Mouse (Mus musculus) bone marrow macrophage, adult 2 months (primary cell): ENCODE results near the gene Kcnj9.

Experiments
- CTCF ChIP-seq: IDR thresholded peaks from 2 replicates; pipeline ENCODE4 v1.5.1; 2012; ENCODE audit warnings: low read depth, mild to moderate bottlenecking, low read length, moderate library complexity
- POLR2A ChIP-seq: IDR thresholded peaks from 2 replicates; pipeline ENCODE4 v1.6.1; 2012; ENCODE audit warnings: mild to moderate bottlenecking, low read depth, low read length, borderline replicate concordance

DNA sequence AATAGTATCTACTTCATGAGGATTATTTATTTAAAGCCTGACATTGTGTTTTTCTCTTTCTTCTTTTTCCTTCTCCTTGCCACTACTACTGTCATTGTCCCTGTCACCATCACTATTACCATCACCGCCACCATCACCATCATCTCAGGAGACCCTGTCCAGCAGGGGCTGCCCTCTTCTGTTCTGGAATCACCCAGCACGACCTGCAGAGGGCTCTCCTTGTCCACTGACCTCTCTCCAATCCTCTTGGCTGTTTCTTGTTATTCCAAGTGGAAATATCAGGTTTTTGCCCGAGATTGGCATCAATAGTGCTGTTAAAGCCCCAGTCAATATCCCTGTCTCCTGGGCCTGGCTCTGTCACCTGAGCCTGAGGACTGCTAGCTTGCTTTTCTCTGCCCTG lies 4.4 kb upstream of the Kcnj9 start:
- TF ChIP-seq CTCF (peak; percentile 32; the same call in 1 of the 2 replicates), POLR2A (no peak)
